Mouse (Mus musculus): ENCODE measurements at regions not wholly inside any gene's neighbourhood (a gene's known extent, or its start where the extent isn't known, plus 50 kb on each side); places are given as distances from the start of the nearest gene placed in this dataset.
A peak's percentile ranks its signal among the peaks of the same experiment; 100 is the strongest.

DNA sequence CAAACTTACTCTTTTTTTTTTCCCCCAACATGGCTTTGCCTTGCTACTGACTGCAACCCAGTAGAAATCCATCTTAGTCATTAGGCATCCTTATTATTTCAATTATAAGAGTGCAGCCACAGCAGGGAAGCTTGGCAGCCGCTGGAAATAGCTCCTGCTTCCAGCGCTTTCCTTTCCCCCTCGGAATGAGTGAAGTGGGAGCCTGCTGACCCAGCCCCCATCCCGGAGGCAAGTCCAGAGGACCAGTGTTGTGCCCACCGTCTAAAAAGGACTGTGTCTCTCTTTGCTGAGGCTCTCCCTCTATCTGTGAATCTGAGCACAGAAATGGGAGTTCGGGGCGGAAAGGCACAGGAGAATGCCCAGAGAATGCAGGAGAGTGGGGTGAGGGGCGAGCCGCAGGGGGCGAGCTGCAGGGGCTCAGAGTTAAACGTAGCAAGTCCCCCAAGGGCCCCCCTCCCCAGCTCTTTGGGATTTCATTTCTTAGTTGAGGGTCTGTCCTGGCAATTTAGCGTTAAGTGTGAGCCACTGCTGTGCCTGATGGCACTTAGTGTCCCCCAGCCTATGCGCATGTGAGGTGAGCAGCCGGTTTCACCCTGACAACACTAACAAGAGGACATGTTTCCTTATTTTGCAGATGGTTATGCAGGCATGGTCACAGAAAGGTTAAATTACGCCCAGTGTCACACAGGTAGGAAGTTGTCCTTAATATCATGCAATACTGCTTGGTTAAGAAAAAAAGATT, 117.4 kb upstream of the Arid2 start:
- H3K27ac ChIP-seq (ENCODE audit: low read depth, low read length), result no peak overlapping the region
- H3K4me3 ChIP-seq (ENCODE audit: low read depth, low read length), result no peak overlapping the region
- H3K36me3 ChIP-seq (ENCODE audit: control insufficient read depth, insufficient read depth, low read length), result no peaks in the 10 kb centered on the region
- 14% methylated on average over 15 of the region's 15 CpGs for WGBS
- ATAC-seq (ENCODE audit: insufficient read depth, low FRiP score, low TSS enrichment) (no peak), DNase-seq (ENCODE audit: low spot score) (peak; percentile 26)
- H3K9me3 ChIP-seq (ENCODE audit: control insufficient read depth, low read length), result no peaks in the 10 kb centered on the region
- no peaks in the 10 kb centered on the region for H3K4me1 ChIP-seq (ENCODE audit: control insufficient read depth, insufficient read depth, low read length)
- peak overlapping the region; percentile 33; the same call in 1 of the 2 replicates for H3K4me2 ChIP-seq (ENCODE audit: low read depth)
- H3K9ac ChIP-seq (ENCODE audit: low read length), result no peak overlapping the region
- no peaks in the 10 kb centered on the region for H3K27me3 ChIP-seq (ENCODE audit: control insufficient read depth, insufficient read depth, low read length)

DNA sequence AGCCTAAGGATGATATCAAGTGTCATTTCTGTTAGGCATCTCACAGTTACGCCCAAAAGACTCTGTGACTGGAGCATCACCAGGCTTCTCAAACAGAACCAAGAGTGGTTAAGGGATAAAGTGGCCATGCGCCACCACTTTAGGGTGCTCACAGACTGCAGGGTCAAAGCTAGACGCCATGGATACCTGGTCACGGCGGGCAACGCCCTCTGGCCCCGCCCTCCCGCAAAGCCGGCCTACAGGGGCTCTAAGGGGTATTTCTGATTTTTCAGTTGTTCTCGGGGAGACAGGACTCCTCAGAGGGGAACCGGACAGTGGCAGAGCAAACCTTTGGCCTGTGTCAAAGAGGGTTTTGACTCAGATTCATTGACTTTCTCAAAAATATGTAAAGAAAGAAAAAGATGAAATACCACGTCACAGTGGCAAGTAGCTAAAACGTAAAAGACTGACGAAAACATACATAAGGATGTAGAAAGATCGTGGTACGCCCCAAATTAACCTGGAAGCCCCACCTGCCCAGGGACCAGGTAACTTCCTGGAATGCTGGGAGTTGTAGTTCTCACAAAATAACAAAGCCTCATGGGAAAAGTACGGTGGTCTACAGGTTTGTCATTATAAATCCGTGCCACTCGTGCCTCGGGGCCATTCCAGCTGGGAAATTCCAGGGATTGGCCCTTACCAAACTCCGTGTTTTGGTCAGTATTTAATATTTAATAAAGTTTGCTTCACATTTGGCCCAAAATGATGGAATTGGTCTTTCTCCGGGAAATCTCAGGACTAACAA, 116.1 kb upstream of the Arid2 start:
- no peak overlapping the region for H3K27ac ChIP-seq (ENCODE audit: low read depth, low read length)
- no peak overlapping the region for H3K9ac ChIP-seq (ENCODE audit: low read length)
- 10% methylated on average over 22 of the region's 22 CpGs for WGBS
- H3K36me3 ChIP-seq (ENCODE audit: control insufficient read depth, insufficient read depth, low read length), result no peaks in the 10 kb centered on the region
- ATAC-seq (ENCODE audit: insufficient read depth, low FRiP score, low TSS enrichment), result no peak
- DNase-seq (ENCODE audit: low spot score), result no peak
- peak overlapping the region; percentile 3; the same call in 1 of the 2 replicates for H3K4me2 ChIP-seq (ENCODE audit: low read depth)
- no peak overlapping the region for H3K4me3 ChIP-seq (ENCODE audit: low read depth, low read length)
- H3K27me3 ChIP-seq (ENCODE audit: control insufficient read depth, insufficient read depth, low read length), result no peaks in the 10 kb centered on the region
- no peaks in the 10 kb centered on the region for H3K4me1 ChIP-seq (ENCODE audit: control insufficient read depth, insufficient read depth, low read length)
- no peaks in the 10 kb centered on the region for H3K9me3 ChIP-seq (ENCODE audit: control insufficient read depth, low read length)

DNA sequence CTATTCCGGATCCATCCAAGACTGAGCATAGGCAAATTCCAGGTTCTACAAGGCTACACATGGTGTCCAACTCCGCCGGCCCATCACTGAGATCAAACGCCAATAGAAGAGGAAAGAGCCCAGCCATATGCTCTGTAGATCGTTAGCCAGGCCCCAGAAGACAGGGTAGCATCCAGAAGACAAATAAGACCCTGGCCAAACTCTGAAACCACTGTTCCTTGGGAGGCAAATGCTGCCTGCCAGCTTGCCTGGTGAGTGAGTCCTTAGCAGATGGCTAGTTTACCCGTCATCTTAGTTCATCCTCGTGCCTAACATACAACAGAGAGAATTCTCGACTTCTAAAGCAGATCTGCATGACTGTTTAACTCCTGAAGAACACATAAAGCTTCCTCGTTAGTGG, 109.4 kb upstream of the Arid2 start:
- Histone ChIP-seq H3K4me2 (ENCODE audit: low read depth) (no peak overlapping the region), H3K36me3 (ENCODE audit: control insufficient read depth, insufficient read depth, low read length) (no peaks in the 10 kb centered on the region), H3K27ac (ENCODE audit: low read depth, low read length) (no peak overlapping the region), H3K9me3 (ENCODE audit: control insufficient read depth, low read length) (no peaks in the 10 kb centered on the region), H3K9ac (ENCODE audit: low read length) (no peak overlapping the region), H3K27me3 (ENCODE audit: control insufficient read depth, insufficient read depth, low read length) (no peaks in the 10 kb centered on the region), H3K4me3 (ENCODE audit: low read depth, low read length) (no peak overlapping the region), H3K4me1 (ENCODE audit: control insufficient read depth, insufficient read depth, low read length) (no peaks in the 10 kb centered on the region)
- no peak for ATAC-seq (ENCODE audit: insufficient read depth, low FRiP score, low TSS enrichment)
- DNase-seq (ENCODE audit: low spot score), result no peak
- WGBS, result 71% methylated on average over 9 of the region's 9 CpGs

DNA sequence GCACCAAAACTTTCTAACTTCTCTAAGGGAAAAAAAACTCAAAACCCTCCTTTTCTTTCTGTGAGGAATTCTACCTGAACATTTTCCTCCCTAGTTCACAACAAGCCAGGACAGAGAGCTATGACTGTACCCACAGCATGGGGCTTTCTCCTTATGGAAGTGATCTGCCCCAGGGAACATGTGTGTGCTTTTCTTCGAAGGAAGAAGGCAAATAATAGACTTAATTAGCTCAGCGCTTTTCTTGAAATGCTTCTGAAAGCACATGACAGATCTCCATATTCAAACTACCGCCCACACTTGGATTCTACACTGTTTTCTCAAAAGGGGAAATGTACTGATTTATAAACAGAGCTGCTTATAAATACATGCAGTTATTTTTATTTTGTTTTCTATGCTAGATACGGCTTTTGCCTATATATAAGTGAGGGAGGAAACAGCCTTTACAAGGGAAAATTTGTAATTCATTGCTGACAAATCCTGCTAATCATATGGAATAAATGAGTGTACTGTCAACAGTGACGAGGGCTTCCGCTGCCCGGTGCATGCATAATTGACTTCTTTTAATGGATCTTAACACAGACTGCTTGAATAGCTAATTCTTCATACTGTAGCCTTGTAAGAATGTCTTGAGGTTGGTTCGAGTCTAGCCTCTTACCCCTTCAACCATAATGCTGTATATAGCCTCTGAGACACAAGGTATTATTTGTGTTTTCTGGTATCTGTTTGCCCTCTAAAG, 108.8 kb upstream of the Arid2 start:
- ATAC-seq (ENCODE audit: insufficient read depth, low FRiP score, low TSS enrichment), result no peak
- 81% methylated on average over 8 of the region's 8 CpGs for WGBS
- H3K4me1 ChIP-seq (ENCODE audit: control insufficient read depth, insufficient read depth, low read length), result no peaks in the 10 kb centered on the region

DNA sequence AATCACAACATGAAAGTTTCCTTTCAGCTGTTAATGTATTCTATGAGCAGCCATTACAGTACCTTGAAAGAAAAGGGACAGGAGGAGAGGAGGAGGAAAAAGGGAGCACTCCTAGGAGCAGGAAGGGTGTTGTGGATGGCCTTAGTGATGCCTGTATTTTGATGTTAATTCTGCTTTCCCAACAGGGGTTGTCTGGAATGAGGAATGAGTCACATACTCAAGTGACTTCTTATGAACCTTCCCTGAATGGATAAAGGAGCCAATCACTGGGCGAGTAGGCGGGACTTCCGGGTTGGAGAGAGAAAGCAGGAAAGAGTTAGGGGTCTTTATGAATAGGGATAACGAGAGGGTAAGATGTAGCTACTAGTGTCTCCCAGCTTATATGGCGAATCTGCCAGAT, 107.8 kb upstream of the Arid2 start:
- no peak overlapping the region for H3K4me2 ChIP-seq (ENCODE audit: low read depth)
- H3K27ac ChIP-seq (ENCODE audit: low read depth, low read length), result no peak overlapping the region
- no peaks in the 10 kb centered on the region for H3K4me1 ChIP-seq (ENCODE audit: control insufficient read depth, insufficient read depth, low read length)

More for the DNA sequence above, 108.8 kb upstream of the Arid2 start:
- no peak overlapping the region for H3K4me3 ChIP-seq (ENCODE audit: low read depth, low read length)
- no peaks in the 10 kb centered on the region for H3K36me3 ChIP-seq (ENCODE audit: control insufficient read depth, insufficient read depth, low read length)
- DNase-seq (ENCODE audit: low spot score), result no peak
- no peaks in the 10 kb centered on the region for H3K9me3 ChIP-seq (ENCODE audit: control insufficient read depth, low read length)
- H3K4me2 ChIP-seq (ENCODE audit: low read depth), result no peak overlapping the region
- H3K9ac ChIP-seq (ENCODE audit: low read length), result no peak overlapping the region
- H3K27ac ChIP-seq (ENCODE audit: low read depth, low read length), result no peak overlapping the region
- no peaks in the 10 kb centered on the region for H3K27me3 ChIP-seq (ENCODE audit: control insufficient read depth, insufficient read depth, low read length)

DNA sequence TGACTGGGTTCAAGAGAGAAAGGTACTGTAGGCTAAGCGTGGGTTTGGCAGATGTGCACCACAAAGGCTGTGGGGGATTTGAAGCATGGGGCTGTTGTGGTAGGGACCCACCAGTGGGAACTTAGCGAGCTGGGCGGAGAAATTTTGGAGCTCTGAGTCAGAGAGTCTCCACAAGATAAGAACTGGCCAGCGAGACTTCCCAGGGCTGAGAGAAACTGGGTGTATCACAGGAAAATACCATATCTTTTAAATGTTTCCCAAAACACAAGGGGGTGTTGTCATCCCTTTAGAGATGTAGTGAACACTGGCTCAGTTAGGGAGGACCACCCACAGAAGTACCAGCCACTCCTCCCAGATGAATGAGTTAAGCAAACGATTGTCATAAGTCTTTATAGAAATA, 107.3 kb upstream of the Arid2 start:
- ATAC-seq (ENCODE audit: insufficient read depth, low FRiP score, low TSS enrichment), result no peak
- H3K36me3 ChIP-seq (ENCODE audit: control insufficient read depth, insufficient read depth, low read length), result no peaks in the 10 kb centered on the region
- no peaks in the 10 kb centered on the region for H3K4me1 ChIP-seq (ENCODE audit: control insufficient read depth, insufficient read depth, low read length)
- H3K9me3 ChIP-seq (ENCODE audit: control insufficient read depth, low read length), result no peaks in the 10 kb centered on the region
- no peak overlapping the region for H3K27ac ChIP-seq (ENCODE audit: low read depth, low read length)
- DNase-seq (ENCODE audit: low spot score), result no peak
- no peak overlapping the region for H3K4me3 ChIP-seq (ENCODE audit: low read depth, low read length)
- H3K27me3 ChIP-seq (ENCODE audit: control insufficient read depth, insufficient read depth, low read length), result no peaks in the 10 kb centered on the region
- no peak overlapping the region for H3K4me2 ChIP-seq (ENCODE audit: low read depth)
- WGBS, result 93% methylated on average over 5 of the region's 5 CpGs
- H3K9ac ChIP-seq (ENCODE audit: low read length), result no peak overlapping the region

More for the DNA sequence above, 107.8 kb upstream of the Arid2 start:
- ATAC-seq (ENCODE audit: insufficient read depth, low FRiP score, low TSS enrichment) (no peak), DNase-seq (ENCODE audit: low spot score) (no peak)
- Histone ChIP-seq H3K36me3 (ENCODE audit: control insufficient read depth, insufficient read depth, low read length) (no peaks in the 10 kb centered on the region), H3K9me3 (ENCODE audit: control insufficient read depth, low read length) (no peaks in the 10 kb centered on the region), H3K27me3 (ENCODE audit: control insufficient read depth, insufficient read depth, low read length) (no peaks in the 10 kb centered on the region), H3K9ac (ENCODE audit: low read length) (no peak overlapping the region), H3K4me3 (ENCODE audit: low read depth, low read length) (no peak overlapping the region)
- 85% methylated on average over 5 of the region's 5 CpGs for WGBS

DNA sequence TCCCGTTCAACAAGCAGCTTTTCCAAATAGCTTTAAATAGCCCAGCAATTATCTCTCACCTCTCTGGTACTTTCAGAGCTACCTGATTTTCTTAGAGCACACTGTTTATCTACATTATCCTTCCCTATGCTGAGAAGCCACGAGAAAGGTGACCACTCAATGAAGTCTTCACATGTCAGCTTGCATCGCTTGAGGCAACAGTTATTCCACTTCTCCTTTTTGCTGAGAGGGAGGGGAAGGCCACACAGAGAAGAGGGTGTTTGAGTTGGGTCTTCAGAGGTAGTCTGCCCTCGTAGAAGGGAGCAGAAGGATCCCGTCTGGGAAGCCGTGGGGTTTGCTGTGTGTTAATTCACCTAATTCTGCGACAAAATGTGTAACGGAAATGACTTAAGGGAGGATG, 106.3 kb upstream of the Arid2 start:
- H3K9me3 ChIP-seq (ENCODE audit: control insufficient read depth, low read length), result no peaks in the 10 kb centered on the region
- no peak overlapping the region for H3K4me2 ChIP-seq (ENCODE audit: low read depth)
- WGBS, result 86% methylated on average over 8 of the region's 8 CpGs
- no peak overlapping the region for H3K9ac ChIP-seq (ENCODE audit: low read length)
- no peak for ATAC-seq (ENCODE audit: insufficient read depth, low FRiP score, low TSS enrichment)
- no peaks in the 10 kb centered on the region for H3K4me1 ChIP-seq (ENCODE audit: control insufficient read depth, insufficient read depth, low read length)
- no peak overlapping the region for H3K27ac ChIP-seq (ENCODE audit: low read depth, low read length)
- H3K4me3 ChIP-seq (ENCODE audit: low read depth, low read length), result no peak overlapping the region
- no peaks in the 10 kb centered on the region for H3K36me3 ChIP-seq (ENCODE audit: control insufficient read depth, insufficient read depth, low read length)
- no peaks in the 10 kb centered on the region for H3K27me3 ChIP-seq (ENCODE audit: control insufficient read depth, insufficient read depth, low read length)
- DNase-seq (ENCODE audit: low spot score), result no peak

DNA sequence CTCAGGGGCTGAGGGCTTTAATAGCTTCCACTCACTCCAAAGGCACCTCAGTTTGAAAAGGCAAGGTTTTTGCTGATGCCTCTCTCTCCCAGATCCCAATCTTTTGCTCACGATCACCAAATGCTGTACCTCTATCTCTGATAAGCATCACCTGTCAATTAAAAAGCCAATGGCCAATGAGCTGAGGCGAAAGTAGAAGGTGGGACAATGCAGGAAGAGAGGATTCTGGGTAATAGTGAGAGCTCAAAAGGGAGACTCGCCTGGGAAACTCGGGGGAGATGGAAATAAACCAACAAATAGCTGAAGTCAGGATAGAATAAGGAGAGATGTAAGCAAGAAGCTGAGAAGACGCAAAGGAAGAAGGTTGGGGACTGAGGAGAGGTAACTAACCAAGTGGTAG, 105.0 kb upstream of the Arid2 start:
- no peaks in the 10 kb centered on the region for H3K4me1 ChIP-seq (ENCODE audit: control insufficient read depth, insufficient read depth, low read length)
- no peak overlapping the region for H3K4me3 ChIP-seq (ENCODE audit: low read depth, low read length)
- H3K27me3 ChIP-seq (ENCODE audit: control insufficient read depth, insufficient read depth, low read length), result no peaks in the 10 kb centered on the region
- no peaks in the 10 kb centered on the region for H3K9me3 ChIP-seq (ENCODE audit: control insufficient read depth, low read length)
- WGBS, result 89% methylated on average over 5 of the region's 5 CpGs
- H3K9ac ChIP-seq (ENCODE audit: low read length), result no peak overlapping the region
- H3K36me3 ChIP-seq (ENCODE audit: control insufficient read depth, insufficient read depth, low read length), result no peaks in the 10 kb centered on the region
- H3K27ac ChIP-seq (ENCODE audit: low read depth, low read length), result no peak overlapping the region
- DNase-seq (ENCODE audit: low spot score), result no peak
- no peak for ATAC-seq (ENCODE audit: insufficient read depth, low FRiP score, low TSS enrichment)
- no peak overlapping the region for H3K4me2 ChIP-seq (ENCODE audit: low read depth)

Measured in neural tube, embryonic 11.5 days (tissue).